Mouse (Mus musculus) neural tube, embryonic 11.5 days (tissue): ENCODE data around the gene Nutf2. TPM values are rescaled to one million over a fixed set of nuclear protein-coding genes. Genes with fewer than 3 reads are reported as not detected.
A peak's percentile ranks its signal among the peaks of the same experiment; 100 is the strongest.
"Not testable (repeated sequence)": the region's sequence is repeated elsewhere in the genome, so short reads cannot be mapped to it uniquely, and the experiment has no call there.

Experiments used
- ATAC-seq: fragments of 200-750 bp; cut with Nextera tagmentation; 2 replicates; pipeline ENCODE4 v1.8.0; 2017; ENCODE audit warnings: moderate number of reproducible peaks, mild to moderate bottlenecking, moderate TSS enrichment, moderate library complexity; ENCODE audit not compliant: insufficient read depth, low FRiP score, low TSS enrichment
- DNase-seq: peaks from one replicate; pipeline ENCODE4 v3.0.0-alpha.2; 2015; ENCODE audit warnings: low spot score
- H3K27ac ChIP-seq: fragments of 300-500 bp; sonication (generic); 2 replicates; pipeline ENCODE4 v1.5.1; 2014; ENCODE audit warnings: low read depth, mild to moderate bottlenecking, low read length
- H3K27me3 ChIP-seq: fragments of 300-500 bp; sonication (generic); 2 replicates; pipeline ENCODE4 v1.6.1; 2014; ENCODE audit warnings: mild to moderate bottlenecking, low read length, mixed read lengths; ENCODE audit not compliant: control insufficient read depth, insufficient read depth
- H3K36me3 ChIP-seq: fragments of 300-500 bp; sonication (generic); 2 replicates; pipeline ENCODE4 v1.6.1; 2014; ENCODE audit warnings: mild to moderate bottlenecking, low read length, moderate library complexity, mixed read lengths; ENCODE audit not compliant: control insufficient read depth, insufficient read depth
- H3K4me1 ChIP-seq: fragments of 300-500 bp; sonication (generic); 2 replicates; pipeline ENCODE4 v1.6.1; 2014; ENCODE audit warnings: low read length, mixed read lengths; ENCODE audit not compliant: control insufficient read depth, insufficient read depth
- H3K4me2 ChIP-seq: fragments of 300-500 bp; sonication (generic); 2 replicates; pipeline ENCODE4 v1.6.1; 2014; ENCODE audit warnings: low read depth, mild to moderate bottlenecking, moderate library complexity
- H3K4me3 ChIP-seq: fragments of 300-500 bp; sonication (generic); 2 replicates; pipeline ENCODE4 v1.5.1; 2014; ENCODE audit warnings: low read depth, low read length
- H3K9ac ChIP-seq: fragments of 300-500 bp; sonication (generic); 2 replicates; pipeline ENCODE4 v1.6.1; 2014; ENCODE audit warnings: mild to moderate bottlenecking, low read length
- H3K9me3 ChIP-seq: fragments of 300-500 bp; sonication (generic); 2 replicates; pipeline ENCODE4 v1.6.1; 2016; ENCODE audit warnings: low read length; ENCODE audit not compliant: control insufficient read depth
- WGBS: fragments of 180-500 bp; shearing (Covaris S2); extraction: QIAGEN DNeasy Blood & Tissue Kit; methylation state at CpG from one replicate; pipeline ENCODE4 v1.1.7; 2014; 5-methylcytosine and 5-hydroxymethylcytosine counted together
- polyA plus RNA-seq: library from polyadenylated mRNA; unstranded; fragments of >200 nt; fragmentation: Nextera tagmentation; extraction: Ambion mirVana; gene quantifications from 2 replicates; pipeline ENCODE4 v1.2.1, GENCODE M21; 2014

Gene Nutf2
- polyA plus RNA-seq, 1 experiment from 2014 or later, result 344 TPM

GRCm38 (mm10) chr8:105826861-105827848 lies 33.2 kb upstream of the Nutf2 start, which contains the start of the genes Ranbp10 and Tsnaxip1:
TSS of gene Ranbp10 (minus strand) at chr8:105827350.
TSS of gene Tsnaxip1 (plus strand) at chr8:105827731.
- peak; percentile 94 for DNase-seq
- Histone ChIP-seq H3K27ac (no peak within 1 kb of the TSS), H3K9ac (peak within 1 kb of the TSS; percentile 90), H3K9me3 (no peaks in the 10 kb centered on the region), H3K4me2 (peak within 1 kb of the TSS; percentile 84), H3K4me3 (peak within 1 kb of the TSS; percentile 96), H3K36me3 (peaks cover 4% of the 10 kb centered on the region), H3K27me3 (no peaks in the 10 kb centered on the region), H3K4me1 (peaks cover 8% of the 10 kb centered on the region)
- under 1% methylated on average over 52 of the region's 52 CpGs for WGBS
- peak; percentile 98 for ATAC-seq

DNA sequence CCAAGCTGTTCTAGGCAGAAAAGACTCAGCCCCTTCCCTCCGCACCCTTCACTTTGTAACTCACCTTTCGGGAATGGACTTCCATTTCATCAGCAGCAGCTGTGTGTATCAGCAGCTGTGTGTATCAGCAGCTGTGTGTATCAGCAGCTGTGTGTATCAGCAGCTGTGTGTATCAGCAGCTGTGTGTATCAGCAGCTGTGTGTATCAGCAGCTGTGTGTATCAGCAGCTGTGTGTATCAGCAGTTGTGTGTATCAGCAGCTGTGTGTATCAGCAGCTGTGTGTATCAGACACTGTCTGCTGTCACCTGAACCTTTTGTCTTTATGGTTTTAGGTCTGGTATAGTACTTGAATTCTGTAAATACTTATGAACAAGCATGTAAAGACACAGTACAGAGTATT lies 26.6 kb upstream of the Nutf2 start:
- H3K4me2 ChIP-seq, H3K9me3 ChIP-seq, H3K36me3 ChIP-seq, H3K9ac ChIP-seq, H3K27ac ChIP-seq, DNase-seq, H3K4me3 ChIP-seq, ATAC-seq, H3K27me3 ChIP-seq, H3K4me1 ChIP-seq: not testable (repeated sequence)
- WGBS, result 89% methylated on average over 2 of the region's 2 CpGs

DNA sequence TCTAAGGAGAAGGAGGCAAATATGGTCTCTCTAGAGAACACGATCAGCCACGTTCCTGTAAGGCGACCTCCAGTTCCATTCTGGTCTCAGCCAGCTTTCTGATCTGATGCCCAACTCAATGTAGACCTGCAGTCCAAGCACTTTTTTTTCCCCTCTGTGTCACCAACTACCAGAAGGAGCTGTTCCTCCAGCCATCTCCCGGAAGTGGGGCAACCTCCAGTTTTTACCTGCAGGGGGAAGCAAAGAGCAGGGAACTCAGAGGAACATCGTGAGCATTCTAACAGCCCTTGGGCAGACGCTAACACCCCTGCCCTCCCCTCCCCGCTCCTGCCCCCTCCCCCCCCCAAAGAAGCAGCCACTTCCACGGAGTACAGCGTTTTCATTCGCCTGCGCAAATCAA lies 25.1 kb upstream of the Nutf2 start:
- H3K27me3 ChIP-seq, result no peaks in the 10 kb centered on the region
- no peak overlapping the region for H3K4me2 ChIP-seq
- ATAC-seq (no peak), DNase-seq (peak; percentile 50)
- no peak overlapping the region for H3K9ac ChIP-seq
- no peaks in the 10 kb centered on the region for H3K36me3 ChIP-seq
- H3K4me1 ChIP-seq, result no peaks in the 10 kb centered on the region
- WGBS, result 29% methylated on average over 11 of the region's 11 CpGs
- no peak overlapping the region for H3K4me3 ChIP-seq
- H3K9me3 ChIP-seq, result no peaks in the 10 kb centered on the region
- no peak overlapping the region for H3K27ac ChIP-seq

DNA sequence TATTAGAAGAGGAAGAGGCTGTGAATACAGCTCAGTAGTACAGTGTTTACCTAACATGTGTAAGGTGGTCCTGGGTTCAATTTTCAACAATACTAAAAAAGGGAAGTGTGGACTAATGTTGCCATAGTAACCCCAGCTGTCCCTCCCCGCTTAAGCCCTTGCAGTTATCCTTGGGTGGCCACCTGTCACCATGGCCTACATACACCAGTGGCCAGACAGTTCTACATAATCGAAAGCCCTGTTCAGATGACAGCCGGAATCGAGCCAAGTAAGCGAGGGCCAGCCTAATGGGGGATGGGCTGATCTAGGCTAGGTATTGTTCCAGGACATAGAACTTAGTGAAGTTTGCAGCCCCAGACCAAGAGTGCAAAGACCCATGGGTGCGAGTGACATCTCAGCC lies 23.4 kb upstream of the Nutf2 start:
- Histone ChIP-seq H3K27ac (no peak overlapping the region), H3K27me3 (no peaks in the 10 kb centered on the region), H3K9me3 (no peaks in the 10 kb centered on the region), H3K36me3 (no peaks in the 10 kb centered on the region), H3K4me1 (no peaks in the 10 kb centered on the region), H3K9ac (no peak overlapping the region), H3K4me3 (no peak overlapping the region), H3K4me2 (no peak overlapping the region)
- DNase-seq (no peak), ATAC-seq (no peak)
- 89% methylated on average over 6 of the region's 6 CpGs for WGBS

- Histone ChIP-seq H3K27me3 (no peaks in the 10 kb centered on the region), H3K36me3 (peaks cover 5% of the 10 kb centered on the region), H3K9ac (no peak overlapping the region), H3K4me3 (no peak overlapping the region), H3K4me2 (no peak overlapping the region), H3K27ac (no peak overlapping the region), H3K9me3 (no peaks in the 10 kb centered on the region), H3K4me1 (no peaks in the 10 kb centered on the region)
- no peak for DNase-seq
- no peak for ATAC-seq
- WGBS, result 91% methylated on average over 5 of the region's 5 CpGs
Observed at GRCm38 (mm10) chr8:105839209-105839608, 21.2 kb upstream of the Nutf2 start.

- no peak overlapping the region for H3K27ac ChIP-seq
- H3K27me3 ChIP-seq, result no peaks in the 10 kb centered on the region
- DNase-seq, result no peak
- no peaks in the 10 kb centered on the region for H3K9me3 ChIP-seq
- 94% methylated on average over 11 of the region's 11 CpGs for WGBS
- H3K4me3 ChIP-seq, result no peak overlapping the region
- peaks cover 26% of the 10 kb centered on the region for H3K36me3 ChIP-seq
- peaks cover 6% of the 10 kb centered on the region; the same call in 1 of the 2 replicates for H3K4me1 ChIP-seq
- no peak overlapping the region for H3K4me2 ChIP-seq
- ATAC-seq, result no peak
- no peak overlapping the region for H3K9ac ChIP-seq
Observed at GRCm38 (mm10) chr8:105846678-105847077, 13.7 kb upstream of the Nutf2 start.

DNA sequence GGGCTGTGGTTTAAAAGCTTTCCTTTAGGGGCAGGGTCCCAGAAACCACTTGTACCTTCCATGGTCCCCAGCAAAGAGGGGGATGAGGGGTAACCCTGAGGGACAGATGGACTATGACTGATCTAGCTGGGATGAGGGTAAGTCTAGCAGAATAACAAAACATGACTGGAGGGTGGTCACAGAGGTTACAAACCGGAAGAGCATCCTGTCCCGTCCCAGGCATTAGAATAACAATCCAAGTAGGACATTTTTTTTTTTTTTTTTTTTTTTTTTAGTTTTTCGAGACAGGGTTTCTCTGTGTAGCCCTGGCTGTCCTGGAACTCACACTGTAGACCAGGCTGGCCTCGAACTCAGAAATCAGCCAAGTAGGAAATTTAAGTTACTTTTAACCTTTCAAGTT lies 10.4 kb upstream of the Nutf2 start:
- Histone ChIP-seq H3K4me1 (peaks cover 6% of the 10 kb centered on the region; the same call in 1 of the 2 replicates), H3K36me3 (peaks cover 15% of the 10 kb centered on the region), H3K9ac (no peak overlapping the region), H3K4me3 (no peak overlapping the region), H3K4me2 (no peak overlapping the region), H3K27ac (no peak overlapping the region), H3K9me3 (no peaks in the 10 kb centered on the region), H3K27me3 (no peaks in the 10 kb centered on the region)
- DNase-seq, result no peak
- 81% methylated on average over 4 of the region's 4 CpGs for WGBS
- no peak for ATAC-seq

DNA sequence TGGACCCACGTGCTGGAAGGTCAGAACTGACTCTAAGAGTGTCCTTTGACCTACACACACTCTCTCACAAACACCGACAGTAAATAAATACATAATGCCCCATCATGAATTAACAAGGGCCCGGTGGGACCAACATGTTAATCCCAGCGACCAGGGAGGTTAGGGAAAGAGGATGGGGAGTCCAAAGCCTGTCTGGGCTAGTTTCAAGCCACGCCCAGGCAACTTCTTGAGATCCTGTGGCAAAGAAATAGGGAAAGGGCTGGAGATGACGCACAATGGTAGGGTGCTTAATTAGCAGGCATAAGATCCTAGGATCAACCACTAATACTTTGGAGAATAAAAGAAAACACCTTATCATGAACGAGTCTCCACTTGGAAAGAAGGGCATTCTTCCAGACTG lies 9.8 kb upstream of the Nutf2 start:
- no peak for DNase-seq
- Histone ChIP-seq H3K27ac (no peak overlapping the region), H3K9ac (no peak overlapping the region), H3K4me2 (peak overlapping the region; percentile 18), H3K36me3 (peaks cover 12% of the 10 kb centered on the region), H3K27me3 (no peaks in the 10 kb centered on the region), H3K9me3 (no peaks in the 10 kb centered on the region), H3K4me1 (peaks cover 6% of the 10 kb centered on the region; the same call in 1 of the 2 replicates), H3K4me3 (0 out of 2 replicates have a peak overlapping the region, but pooled peaks have one; percentile 8)
- 83% methylated on average over 7 of the region's 7 CpGs for WGBS
- ATAC-seq, result no peak
